Mouse (Mus musculus) monocyte, adult 5-6 weeks (primary cell): ENCODE measurements around the gene Dvl2. TPM values are rescaled to one million over a fixed set of nuclear protein-coding genes. Genes with fewer than 3 reads are reported as not detected.
A peak's percentile ranks its signal among the peaks of the same experiment; 100 is the strongest.
"Not testable (repeated sequence)": the region's sequence is repeated elsewhere in the genome, so short reads cannot be mapped to it uniquely, and the experiment has no call there.

Source experiments
- ATAC-seq: fragments of 153-309, 156-312 bp; replicated peaks from 2 replicates; pipeline ENCODE4 v1.8.0; 2017; ENCODE audit warnings: mild to moderate bottlenecking; ENCODE audit not compliant: low TSS enrichment, insufficient number of reproducible peaks, severe bottlenecking, poor library complexity, low FRiP score
- total RNA-seq: library from RNA; stranded (forward); fragments of 200-1000, 200-491, 200-594 nt; gene quantifications from 3 replicates; pipeline ENCODE4 v1.2.3, GENCODE M21; 2017

Dvl2 gene
- total RNA-seq, 1 experiment from 2014 or later, result 18.6 TPM

GRCm38 (mm10) chr11:69999666-70000065 is 729 bp upstream of the Dvl2 start:
- no peak for ATAC-seq

- no peak for ATAC-seq
Measured at GRCm38 (mm10) chr11:70001159-70001558, 764 bp downstream of the Dvl2 start.

- ATAC-seq, result no peak
Measured at GRCm38 (mm10) chr11:70001865-70002264, 1.5 kb downstream of the Dvl2 start.

GRCm38 (mm10) chr11:70002471-70002870 is 2.1 kb downstream of the Dvl2 start:
- ATAC-seq, result no peak

- no peak for ATAC-seq
Measured at GRCm38 (mm10) chr11:70005521-70005920, 5.1 kb downstream of the Dvl2 start.

GRCm38 (mm10) chr11:70010033-70010432 is 9.6 kb downstream of the Dvl2 start:
- ATAC-seq, result no peak

GRCm38 (mm10) chr11:70010548-70010947 is 10.2 kb downstream of the Dvl2 start:
- ATAC-seq, result no peak

GRCm38 (mm10) chr11:70010961-70011360 is 10.6 kb downstream of the Dvl2 start:
- ATAC-seq, result no peak

GRCm38 (mm10) chr11:70012931-70013330 is 12.5 kb downstream of the Dvl2 start:
- ATAC-seq, result no peak

- no peak for ATAC-seq
Measured at GRCm38 (mm10) chr11:70013408-70013807, 13.0 kb downstream of the Dvl2 start.

GRCm38 (mm10) chr11:70014051-70014450 is 13.7 kb downstream of the Dvl2 start:
- ATAC-seq, result no peak

GRCm38 (mm10) chr11:70014880-70015558 is 14.6 kb downstream of the Dvl2 start, which contains the start of gene Acadvl:
Gene Acadvl (minus strand): TSS chr11:70015411.
- peak; percentile 86 for ATAC-seq

- ATAC-seq, result no peak
Measured at GRCm38 (mm10) chr11:70015677-70016076, 15.3 kb downstream of the Dvl2 start.

GRCm38 (mm10) chr11:70016177-70016576 is 15.8 kb downstream of the Dvl2 start:
- ATAC-seq, result not testable (repeated sequence)

- no peak for ATAC-seq
Measured at GRCm38 (mm10) chr11:70016669-70017068, 16.3 kb downstream of the Dvl2 start, which contains the start of gene Dlg4. Gene Dlg4 (plus strand): TSS chr11:70016942.

- no peak for ATAC-seq
Measured at GRCm38 (mm10) chr11:70017199-70017767, 16.9 kb downstream of the Dvl2 start.

GRCm38 (mm10) chr11:70018131-70018990 is 18.0 kb downstream of the Dvl2 start:
- ATAC-seq, result no peak

GRCm38 (mm10) chr11:70019495-70020021 is 19.2 kb downstream of the Dvl2 start:
- ATAC-seq, result no peak

GRCm38 (mm10) chr11:70020022-70020631 is 19.7 kb downstream of the Dvl2 start:
- ATAC-seq, result no peak
